Mouse (Mus musculus) forebrain, embryonic 16.5 days (tissue): ENCODE measurements around the gene Lpin3. TPM values are rescaled to one million over a fixed set of nuclear protein-coding genes. Genes with fewer than 3 reads are reported as not detected.

Experiments
- ATAC-seq: fragments of 200-750 bp; cut with Nextera tagmentation; 2 replicates; pipeline ENCODE4 v1.8.0; 2017; ENCODE audit warnings: mild to moderate bottlenecking, moderate library complexity
- H3K27ac ChIP-seq: fragments of 300-500 bp; sonication (generic); 2 replicates; pipeline ENCODE4 v1.5.1; 2014; ENCODE audit warnings: low read length, control low read depth
- H3K27me3 ChIP-seq: fragments of 300-500 bp; sonication (generic); replicated peaks from 2 replicates; pipeline ENCODE4 v1.6.1; 2014; ENCODE audit warnings: low read length; ENCODE audit not compliant: control insufficient read depth, insufficient read depth
- H3K36me3 ChIP-seq: fragments of 300-500 bp; sonication (generic); 2 replicates; pipeline ENCODE4 v1.6.1; 2014; ENCODE audit not compliant: control insufficient read depth, insufficient read depth
- H3K4me1 ChIP-seq: fragments of 300-500 bp; sonication (generic); replicated peaks from 2 replicates; pipeline ENCODE4 v1.6.1; 2014; ENCODE audit warnings: low read length; ENCODE audit not compliant: control insufficient read depth, insufficient read depth
- H3K4me2 ChIP-seq: fragments of 300-500 bp; sonication (generic); 2 replicates; pipeline ENCODE4 v1.6.1; 2014; ENCODE audit warnings: mild to moderate bottlenecking, low read length, control low read depth
- H3K4me3 ChIP-seq: fragments of 300-500 bp; sonication (generic); replicated peaks from 2 replicates; pipeline ENCODE4 v1.5.1; 2014; ENCODE audit warnings: mild to moderate bottlenecking, low read length, control low read depth
- H3K9ac ChIP-seq: fragments of 300-500 bp; sonication (generic); replicated peaks from 2 replicates; pipeline ENCODE4 v1.6.1; 2014; ENCODE audit warnings: low read depth, low read length, control low read depth
- H3K9me3 ChIP-seq: fragments of 300-500 bp; sonication (generic); 2 replicates; pipeline ENCODE4 v1.6.1; 2016; ENCODE audit warnings: low read length; ENCODE audit not compliant: control insufficient read depth
- WGBS: fragments of 180-500 bp; shearing (Covaris S2); extraction: QIAGEN DNeasy Blood & Tissue Kit; methylation state at CpG from one replicate; pipeline ENCODE4 v1.1.7; 2014; 5-methylcytosine and 5-hydroxymethylcytosine counted together
- polyA plus RNA-seq: library from polyadenylated mRNA; unstranded; fragments of >200 nt; fragmentation: Nextera tagmentation; extraction: Ambion mirVana; gene quantifications from 2 replicates; pipeline ENCODE4 v1.2.1, GENCODE M21; 2015

Lpin3 gene
- polyA plus RNA-seq, 1 experiment from 2014 or later, result not detected

GRCm38 (mm10) chr2:160917313-160917712 is 36.8 kb downstream of the Lpin3 start:
- Histone ChIP-seq H3K4me1 (peaks cover 7% of the 10 kb centered on the region), H3K36me3 (no peaks in the 10 kb centered on the region), H3K9me3 (no peaks in the 10 kb centered on the region), H3K4me3 (no peak overlapping the region), H3K27ac (no peak overlapping the region), H3K27me3 (peaks cover 12% of the 10 kb centered on the region), H3K9ac (no peak overlapping the region), H3K4me2 (no peak overlapping the region)
- WGBS, result 96% methylated on average over 3 of the region's 3 CpGs
- no peak for ATAC-seq

GRCm38 (mm10) chr2:160918154-160918929 is 37.9 kb downstream of the Lpin3 start:
- no peaks in the 10 kb centered on the region for H3K36me3 ChIP-seq
- ATAC-seq, result no peak
- no peaks in the 10 kb centered on the region for H3K9me3 ChIP-seq
- H3K4me2 ChIP-seq, result no peak overlapping the region
- H3K4me3 ChIP-seq, result no peak overlapping the region
- H3K27me3 ChIP-seq, result peaks cover 3% of the 10 kb centered on the region
- 44% methylated on average over 8 of the region's 8 CpGs for WGBS
- H3K9ac ChIP-seq, result no peak overlapping the region
- no peak overlapping the region for H3K27ac ChIP-seq
- peaks cover 5% of the 10 kb centered on the region; the same call in 1 of the 2 replicates for H3K4me1 ChIP-seq

- Histone ChIP-seq H3K27me3 (no peaks in the 10 kb centered on the region; the same call in 1 of the 2 replicates), H3K27ac (no peak overlapping the region), H3K9ac (no peak overlapping the region), H3K36me3 (no peaks in the 10 kb centered on the region), H3K9me3 (no peaks in the 10 kb centered on the region), H3K4me3 (no peak overlapping the region), H3K4me1 (peaks cover 5% of the 10 kb centered on the region; the same call in 1 of the 2 replicates), H3K4me2 (no peak overlapping the region)
- WGBS, result 74% methylated on average over 2 of the region's 2 CpGs
- no peak for ATAC-seq
Observed at GRCm38 (mm10) chr2:160918930-160919215, 38.4 kb downstream of the Lpin3 start.

- 74% methylated on average over 7 of the region's 7 CpGs for WGBS
- Histone ChIP-seq H3K4me3 (no peak overlapping the region), H3K36me3 (no peaks in the 10 kb centered on the region), H3K9ac (no peak overlapping the region), H3K9me3 (no peaks in the 10 kb centered on the region), H3K4me2 (no peak overlapping the region), H3K27ac (no peak overlapping the region), H3K4me1 (peaks cover 8% of the 10 kb centered on the region), H3K27me3 (no peaks in the 10 kb centered on the region)
- ATAC-seq, result no peak
Observed at GRCm38 (mm10) chr2:160921285-160921684, 40.8 kb downstream of the Lpin3 start.

- Histone ChIP-seq H3K9ac (no peak overlapping the region), H3K27me3 (no peaks in the 10 kb centered on the region), H3K4me1 (peaks cover 2% of the 10 kb centered on the region), H3K9me3 (no peaks in the 10 kb centered on the region), H3K27ac (no peak overlapping the region), H3K4me3 (no peak overlapping the region), H3K36me3 (no peaks in the 10 kb centered on the region), H3K4me2 (no peak overlapping the region)
- ATAC-seq, result peak; percentile 70
- WGBS, result 51% methylated on average over 9 of the region's 9 CpGs
Observed at GRCm38 (mm10) chr2:160925203-160925602, 44.7 kb downstream of the Lpin3 start.

- Histone ChIP-seq H3K9me3 (peaks cover 2% of the 10 kb centered on the region), H3K27ac (no peak overlapping the region), H3K4me2 (no peak overlapping the region), H3K9ac (no peak overlapping the region), H3K36me3 (no peaks in the 10 kb centered on the region), H3K27me3 (no peaks in the 10 kb centered on the region), H3K4me3 (no peak overlapping the region), H3K4me1 (no peaks in the 10 kb centered on the region)
- 93% methylated on average over 5 of the region's 5 CpGs for WGBS
- no peak for ATAC-seq
Observed at GRCm38 (mm10) chr2:160931378-160931777, 50.9 kb downstream of the Lpin3 start.

- H3K9me3 ChIP-seq, result peaks cover 2% of the 10 kb centered on the region
- no peak for ATAC-seq
- no peaks in the 10 kb centered on the region for H3K4me1 ChIP-seq
- no peaks in the 10 kb centered on the region for H3K36me3 ChIP-seq
- H3K27ac ChIP-seq, result no peak overlapping the region
- 84% methylated on average over 8 of the region's 8 CpGs for WGBS
- no peak overlapping the region for H3K4me3 ChIP-seq
- no peaks in the 10 kb centered on the region for H3K27me3 ChIP-seq
- H3K9ac ChIP-seq, result no peak overlapping the region
- H3K4me2 ChIP-seq, result no peak overlapping the region
Observed at GRCm38 (mm10) chr2:160932325-160932724, 51.9 kb downstream of the Lpin3 start.

GRCm38 (mm10) chr2:160932981-160933380 is 52.5 kb downstream of the Lpin3 start:
- 73% methylated on average over 3 of the region's 3 CpGs for WGBS
- H3K4me1 ChIP-seq, result no peaks in the 10 kb centered on the region
- no peak overlapping the region for H3K4me3 ChIP-seq
- H3K36me3 ChIP-seq, result no peaks in the 10 kb centered on the region
- no peak overlapping the region for H3K27ac ChIP-seq
- no peak overlapping the region for H3K9ac ChIP-seq
- ATAC-seq, result no peak
- H3K27me3 ChIP-seq, result no peaks in the 10 kb centered on the region
- H3K9me3 ChIP-seq, result peaks cover 2% of the 10 kb centered on the region
- no peak overlapping the region for H3K4me2 ChIP-seq

GRCm38 (mm10) chr2:160933890-160934289 is 53.4 kb downstream of the Lpin3 start:
- H3K9me3 ChIP-seq, result peaks cover 2% of the 10 kb centered on the region
- 68% methylated on average over 5 of the region's 5 CpGs for WGBS
- no peak overlapping the region for H3K4me3 ChIP-seq
- H3K27ac ChIP-seq, result no peak overlapping the region
- H3K36me3 ChIP-seq, result no peaks in the 10 kb centered on the region
- no peak overlapping the region for H3K4me2 ChIP-seq
- no peaks in the 10 kb centered on the region for H3K4me1 ChIP-seq
- H3K9ac ChIP-seq, result no peak overlapping the region
- no peaks in the 10 kb centered on the region for H3K27me3 ChIP-seq
- no peak for ATAC-seq

- H3K4me2 ChIP-seq, result no peak overlapping the region
- H3K4me3 ChIP-seq, result no peak overlapping the region
- no peak for ATAC-seq
- H3K9ac ChIP-seq, result no peak overlapping the region
- 52% methylated on average over 4 of the region's 4 CpGs for WGBS
- no peaks in the 10 kb centered on the region for H3K36me3 ChIP-seq
- no peaks in the 10 kb centered on the region for H3K27me3 ChIP-seq
- no peaks in the 10 kb centered on the region for H3K4me1 ChIP-seq
- peaks cover 2% of the 10 kb centered on the region for H3K9me3 ChIP-seq
- no peak overlapping the region for H3K27ac ChIP-seq
Observed at GRCm38 (mm10) chr2:160934451-160934850, 54.0 kb downstream of the Lpin3 start.
